Mouse (Mus musculus) kidney, embryonic 14.5 days (tissue): ENCODE measurements around the gene Kif6. TPM values are rescaled to one million over a fixed set of nuclear protein-coding genes. Genes with fewer than 3 reads are reported as not detected.

Experiments used
- ATAC-seq: fragments of 200-750 bp; cut with Nextera tagmentation; 2 replicates; pipeline ENCODE4 v1.8.0; 2017; ENCODE audit warnings: moderate number of reproducible peaks, mild to moderate bottlenecking, moderate TSS enrichment, moderate library complexity; ENCODE audit not compliant: low FRiP score, low TSS enrichment
- H3K27ac ChIP-seq: fragments of 300-500 bp; sonication (generic); 2 replicates; pipeline ENCODE4 v1.5.1; 2014; ENCODE audit warnings: low read depth, mild to moderate bottlenecking, low read length, moderate library complexity, mixed read lengths
- H3K27me3 ChIP-seq: fragments of 300-500 bp; sonication (generic); 2 replicates; pipeline ENCODE4 v1.6.1; 2014; ENCODE audit warnings: mild to moderate bottlenecking, low read length; ENCODE audit not compliant: control insufficient read depth, insufficient read depth
- H3K36me3 ChIP-seq: fragments of 300-500 bp; sonication (generic); 2 replicates; pipeline ENCODE4 v1.6.1; 2014; ENCODE audit warnings: low read length, mixed read lengths; ENCODE audit not compliant: control insufficient read depth, insufficient read depth
- H3K4me1 ChIP-seq: fragments of 300-500 bp; sonication (generic); 2 replicates; pipeline ENCODE4 v1.6.1; 2014; ENCODE audit warnings: low read length, mixed read lengths; ENCODE audit not compliant: control insufficient read depth, insufficient read depth
- H3K4me2 ChIP-seq: fragments of 300-500 bp; sonication (generic); replicated peaks from 2 replicates; pipeline ENCODE4 v1.6.1; 2014; ENCODE audit warnings: low read depth, mild to moderate bottlenecking, low read length
- H3K4me3 ChIP-seq: fragments of 300-500 bp; sonication (generic); 2 replicates; pipeline ENCODE4 v1.5.1; 2014; ENCODE audit warnings: mild to moderate bottlenecking, low read length
- H3K9ac ChIP-seq: fragments of 300-500 bp; sonication (generic); 2 replicates; pipeline ENCODE4 v1.6.1; 2014; ENCODE audit warnings: low read depth, mild to moderate bottlenecking, low read length, moderate library complexity
- H3K9me3 ChIP-seq: fragments of 300-500 bp; sonication (generic); 2 replicates; pipeline ENCODE4 v1.6.1; 2016; ENCODE audit warnings: low read length; ENCODE audit not compliant: control insufficient read depth
- WGBS: fragments of 180-500 bp; shearing (Covaris S2); extraction: QIAGEN DNeasy Blood & Tissue Kit; methylation state at CpG from one replicate; pipeline ENCODE4 v1.1.7; 2014; 5-methylcytosine and 5-hydroxymethylcytosine counted together
- polyA plus RNA-seq: library from polyadenylated mRNA; unstranded; fragments of >200 nt; fragmentation: Nextera tagmentation; extraction: Ambion mirVana; gene quantifications from 2 replicates; pipeline ENCODE4 v1.2.1, GENCODE M21; 2014

Kif6 gene
- polyA plus RNA-seq, 1 experiment from 2014 or later = 2.0 TPM

DNA sequence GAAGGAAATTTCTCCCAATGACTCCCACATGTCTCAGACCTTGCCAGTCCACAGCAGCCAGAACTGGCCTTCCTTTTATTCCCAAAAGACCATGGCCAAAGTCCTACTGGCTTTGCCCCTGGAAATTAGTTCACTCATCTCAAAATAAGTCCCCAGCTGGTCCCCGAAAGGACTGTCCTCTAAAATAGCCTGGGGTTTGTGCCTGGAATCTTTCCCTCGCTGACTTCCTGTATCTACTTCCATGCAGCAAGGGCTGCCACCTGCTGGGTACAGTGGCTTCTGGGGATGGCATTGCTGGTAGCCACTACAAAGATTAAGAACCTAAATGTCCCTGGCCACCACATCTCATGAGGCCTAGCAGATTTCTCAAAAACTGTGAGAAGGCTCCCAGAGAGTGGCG lies 237.2 kb downstream of the Kif6 start:
- ATAC-seq = no peak
- WGBS = 70% methylated on average over 3 of the region's 3 CpGs

DNA sequence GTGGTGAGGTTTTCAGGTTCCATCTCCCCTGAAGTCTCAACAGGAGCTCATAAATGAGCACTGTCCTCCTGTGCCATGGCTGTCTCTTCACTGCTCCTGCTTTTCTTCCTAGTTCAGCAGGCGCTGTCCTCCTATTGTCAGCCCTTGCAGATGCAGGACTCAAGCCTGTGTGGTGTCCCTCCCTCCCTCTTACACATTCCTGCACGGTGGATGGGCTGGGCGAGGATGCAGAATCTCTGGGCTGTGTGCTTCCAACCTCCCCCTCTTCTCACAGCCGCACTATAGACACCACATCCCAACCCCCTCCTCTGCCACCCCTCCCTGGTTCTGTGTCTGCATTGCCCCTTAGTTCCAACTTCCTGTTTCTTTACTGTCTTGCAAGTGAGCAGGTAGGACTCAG lies 240.8 kb downstream of the Kif6 start:
- H3K4me3 ChIP-seq = no peak overlapping the region
- 0 out of 2 replicates have a peak, but pooled peaks have one; percentile 32 for ATAC-seq
- H3K27ac ChIP-seq = no peak overlapping the region
- no peaks in the 10 kb centered on the region for H3K36me3 ChIP-seq
- H3K9ac ChIP-seq = no peak overlapping the region
- no peaks in the 10 kb centered on the region for H3K27me3 ChIP-seq
- no peak overlapping the region for H3K4me2 ChIP-seq
- WGBS = 27% methylated on average over 4 of the region's 4 CpGs
- H3K4me1 ChIP-seq = no peaks in the 10 kb centered on the region
- H3K9me3 ChIP-seq = no peaks in the 10 kb centered on the region

More for the DNA sequence above, 237.2 kb downstream of the Kif6 start:
- H3K27ac ChIP-seq = no peak overlapping the region
- H3K4me1 ChIP-seq = no peaks in the 10 kb centered on the region
- no peaks in the 10 kb centered on the region for H3K27me3 ChIP-seq
- H3K36me3 ChIP-seq = no peaks in the 10 kb centered on the region
- no peak overlapping the region for H3K4me2 ChIP-seq
- no peaks in the 10 kb centered on the region for H3K9me3 ChIP-seq
- no peak overlapping the region for H3K4me3 ChIP-seq
- no peak overlapping the region for H3K9ac ChIP-seq

- no peak for ATAC-seq
- Histone ChIP-seq H3K4me1 (no peaks in the 10 kb centered on the region), H3K27me3 (no peaks in the 10 kb centered on the region), H3K4me3 (no peak overlapping the region), H3K9ac (no peak overlapping the region), H3K36me3 (no peaks in the 10 kb centered on the region), H3K27ac (no peak overlapping the region), H3K4me2 (no peak overlapping the region), H3K9me3 (no peaks in the 10 kb centered on the region)
- WGBS = 90% methylated on average over 10 of the region's 10 CpGs
Measured at GRCm38 (mm10) chr17:49860057-49860816, 245.3 kb downstream of the Kif6 start.

GRCm38 (mm10) chr17:49863597-49863996 lies 248.7 kb downstream of the Kif6 start:
- H3K4me2 ChIP-seq = no peak overlapping the region
- no peak overlapping the region for H3K27ac ChIP-seq
- no peaks in the 10 kb centered on the region for H3K9me3 ChIP-seq
- no peak overlapping the region for H3K9ac ChIP-seq
- no peak for ATAC-seq
- no peaks in the 10 kb centered on the region for H3K4me1 ChIP-seq
- WGBS = 67% methylated on average over 5 of the region's 5 CpGs
- no peaks in the 10 kb centered on the region for H3K36me3 ChIP-seq
- no peak overlapping the region for H3K4me3 ChIP-seq
- no peaks in the 10 kb centered on the region for H3K27me3 ChIP-seq

DNA sequence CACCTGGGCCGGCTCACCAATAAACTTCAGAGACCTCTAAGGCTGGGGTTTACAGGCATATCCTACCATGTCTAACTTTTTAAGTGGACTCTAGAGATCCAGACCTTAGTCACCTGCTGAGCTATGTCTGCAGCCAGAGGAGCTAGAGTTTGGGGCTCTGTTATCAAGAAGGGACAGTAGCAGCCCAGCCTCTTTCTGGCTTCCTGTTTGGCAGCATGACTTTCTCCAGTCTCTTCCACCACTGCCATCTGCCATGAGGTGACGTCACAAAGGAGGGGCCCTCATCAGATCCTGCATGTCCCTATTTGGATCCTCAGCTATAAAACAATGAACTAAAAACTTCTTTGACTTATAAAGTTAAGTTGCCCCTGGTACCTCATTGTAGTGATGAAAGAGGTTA lies 250.7 kb downstream of the Kif6 start:
- Histone ChIP-seq H3K9me3 (no peaks in the 10 kb centered on the region), H3K27ac (no peak overlapping the region), H3K4me2 (no peak overlapping the region), H3K9ac (no peak overlapping the region), H3K4me1 (no peaks in the 10 kb centered on the region), H3K36me3 (no peaks in the 10 kb centered on the region), H3K27me3 (0 out of 2 replicates have a peak, but pooled peaks cover 6% of the 10 kb centered on the region), H3K4me3 (no peak overlapping the region)
- no peak for ATAC-seq
- 90% methylated on average over 2 of the region's 2 CpGs for WGBS

DNA sequence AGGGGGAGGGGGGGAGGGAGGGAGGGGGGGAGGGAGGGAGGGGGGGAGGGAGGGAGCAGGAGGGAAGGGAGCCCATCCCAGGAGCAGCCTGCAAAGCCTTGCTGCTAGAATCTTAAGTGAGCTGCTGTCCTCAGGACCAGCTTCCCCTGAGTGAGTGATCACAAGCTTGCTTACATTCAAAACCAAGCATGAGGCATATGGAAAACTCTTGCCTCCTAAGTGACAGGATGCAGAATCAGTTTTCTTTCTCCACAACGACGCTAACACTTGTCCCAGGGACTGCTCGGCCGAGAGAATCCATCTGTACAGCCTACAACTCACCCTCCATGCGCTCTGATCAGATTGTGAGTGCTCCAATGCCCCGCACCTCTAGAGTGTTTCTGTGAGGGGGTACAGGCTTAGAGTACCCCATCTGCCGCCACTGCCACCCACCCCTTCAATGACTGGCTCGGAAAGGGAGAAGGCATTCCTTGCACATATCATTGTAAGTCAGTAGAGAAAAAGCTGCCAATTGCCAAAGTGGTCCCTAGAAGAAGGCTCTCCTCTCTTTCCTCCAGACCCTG lies 251.8 kb downstream of the Kif6 start:
- Histone ChIP-seq H3K9me3 (no peaks in the 10 kb centered on the region), H3K27ac (no peak overlapping the region), H3K4me3 (no peak overlapping the region), H3K27me3 (0 out of 2 replicates have a peak, but pooled peaks cover 11% of the 10 kb centered on the region), H3K36me3 (no peaks in the 10 kb centered on the region), H3K9ac (no peak overlapping the region), H3K4me2 (no peak overlapping the region), H3K4me1 (no peaks in the 10 kb centered on the region)
- WGBS = 51% methylated on average over 8 of the region's 8 CpGs
- no peak for ATAC-seq

DNA sequence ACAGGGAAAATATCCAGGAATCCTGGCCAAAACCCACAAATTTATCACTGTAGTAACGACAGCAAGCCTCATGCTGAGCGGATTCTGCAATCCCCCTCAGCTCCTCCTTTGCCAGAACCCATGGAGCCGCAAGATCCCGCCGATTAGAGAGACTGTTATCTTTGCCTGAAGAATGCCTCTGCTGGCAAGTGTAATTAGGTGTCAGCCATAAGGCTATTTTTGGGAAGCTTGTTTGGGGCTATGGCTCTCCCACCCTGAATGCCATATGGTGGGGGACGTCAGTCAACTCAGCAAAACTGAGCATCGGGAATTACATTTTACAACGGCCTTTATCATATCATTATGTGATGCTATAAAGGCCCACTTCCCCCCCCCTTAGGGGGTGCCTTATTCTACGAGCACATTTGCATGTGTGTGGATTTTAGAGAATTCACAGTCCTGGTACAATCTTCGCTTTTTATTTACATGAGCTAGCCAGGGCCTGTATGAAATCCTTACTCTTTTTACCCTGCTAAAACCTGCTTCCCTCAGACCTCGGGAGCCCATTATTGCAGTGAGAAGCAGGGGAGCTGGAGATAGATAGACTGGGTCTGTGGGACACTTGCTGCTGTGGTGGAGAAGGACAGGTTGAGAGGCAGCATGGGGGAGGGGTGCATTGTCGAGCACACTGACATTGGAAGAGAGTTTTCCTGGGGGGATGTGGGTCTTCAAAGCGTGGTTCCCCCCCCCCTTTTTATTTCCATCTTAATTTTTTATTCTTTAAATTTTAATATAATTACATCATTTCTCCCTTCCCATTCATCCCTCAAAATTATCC lies 252.6 kb downstream of the Kif6 start:
- Histone ChIP-seq H3K36me3 (no peaks in the 10 kb centered on the region), H3K4me1 (no peaks in the 10 kb centered on the region), H3K9me3 (no peaks in the 10 kb centered on the region), H3K27me3 (peaks cover 16% of the 10 kb centered on the region), H3K4me2 (no peak overlapping the region), H3K9ac (no peak overlapping the region), H3K4me3 (no peak overlapping the region), H3K27ac (no peak overlapping the region)
- WGBS = 27% methylated on average over 13 of the region's 13 CpGs
- ATAC-seq = no peak

- Histone ChIP-seq H3K36me3 (no peaks in the 10 kb centered on the region), H3K9me3 (no peaks in the 10 kb centered on the region), H3K4me3 (no peak overlapping the region), H3K4me1 (no peaks in the 10 kb centered on the region), H3K9ac (no peak overlapping the region), H3K27ac (no peak overlapping the region), H3K27me3 (peaks cover 16% of the 10 kb centered on the region), H3K4me2 (no peak overlapping the region)
- ATAC-seq = no peak
- WGBS = 60% methylated on average over 9 of the region's 9 CpGs
Measured at GRCm38 (mm10) chr17:49869246-49869645, 254.3 kb downstream of the Kif6 start.

DNA sequence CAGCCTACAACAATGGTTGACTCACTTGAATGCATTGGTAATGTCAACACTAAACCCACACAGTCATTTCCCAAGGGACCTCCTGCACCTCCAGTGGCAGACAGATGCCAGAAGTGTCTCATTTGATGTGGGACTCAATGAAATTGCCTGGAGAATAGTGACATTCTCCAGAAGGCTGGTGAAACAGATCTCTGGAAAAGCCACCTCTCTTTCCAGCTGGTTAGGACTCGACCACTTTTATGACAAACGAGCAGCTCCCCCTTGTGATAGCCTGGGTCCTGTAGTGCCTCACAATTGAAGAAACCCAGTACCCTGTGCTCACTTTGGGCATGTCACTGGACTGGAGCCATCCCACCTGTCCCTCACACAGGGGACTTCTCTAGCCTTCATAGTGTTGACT lies 257.4 kb downstream of the Kif6 start:
- H3K4me3 ChIP-seq = no peak overlapping the region
- H3K4me1 ChIP-seq = 0 out of 2 replicates have a peak, but pooled peaks cover 5% of the 10 kb centered on the region
- H3K27me3 ChIP-seq = peaks cover 16% of the 10 kb centered on the region
- no peak overlapping the region for H3K9ac ChIP-seq
- H3K27ac ChIP-seq = no peak overlapping the region
- no peaks in the 10 kb centered on the region for H3K36me3 ChIP-seq
- peak; percentile 34; the same call in 1 of the 2 replicates for ATAC-seq
- WGBS = 7% methylated on average over 2 of the region's 2 CpGs
- no peaks in the 10 kb centered on the region for H3K9me3 ChIP-seq
- H3K4me2 ChIP-seq = no peak overlapping the region
